8 mouse cellular contexts compared by ENCODE assay signal in the genomic region with DNA sequence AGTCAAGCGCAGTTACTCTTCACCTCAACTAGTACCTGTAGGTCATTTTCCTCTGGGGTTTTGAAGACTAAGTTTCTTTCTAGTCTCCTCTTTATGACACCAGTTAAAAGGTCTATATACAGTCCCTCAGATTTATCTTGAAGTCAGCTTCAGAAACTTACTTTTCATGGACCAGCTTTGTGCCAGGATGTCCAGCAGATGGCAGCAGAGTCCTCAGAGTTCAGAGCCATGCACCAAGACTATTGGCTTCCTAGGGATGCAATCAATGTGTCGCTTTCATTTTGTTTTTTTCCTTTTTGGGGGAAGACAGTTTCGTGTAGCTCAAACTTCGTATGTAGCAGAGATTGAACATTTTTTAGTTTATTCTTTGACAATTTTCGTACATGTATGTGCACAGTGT. TPM values are rescaled to one million over a fixed set of nuclear protein-coding genes. Genes with fewer than 3 reads are reported as not detected.
DNase-seq lines count a peak whose midpoint lies in the region; ATAC-seq and TF ChIP-seq lines count a peak whose summit lies in the region.

No protein-coding gene starts in this region.

- WGBS in kidney, embryonic 14.5 days: 36% methylated on average over 5 of the region's 5 CpGs
- 30% methylated on average over 5 of the region's 5 CpGs for WGBS in limb, embryonic 14.5 days
- 43% methylated on average over 5 of the region's 5 CpGs for WGBS in thymus, adult 2 months

- H3K4me1 ChIP-seq in kidney, embryonic 14.5 days (ENCODE audit: control insufficient read depth, insufficient read depth, low read length): no peaks in the 10 kb centered on the region
- no peaks in the 10 kb centered on the region for H3K4me1 ChIP-seq in limb, embryonic 14.5 days (ENCODE audit: control insufficient read depth, insufficient read depth, low read length)
- H3K4me1 ChIP-seq in thymus, adult 2 months (replicated peaks; ENCODE audit: control insufficient read depth, insufficient read depth, low read length): no peaks in the 10 kb centered on the region

- H3K4me2 ChIP-seq in kidney, embryonic 14.5 days (replicated peaks; ENCODE audit: low read depth, low read length): no peak overlapping the region
- no peak overlapping the region for H3K4me2 ChIP-seq in limb, embryonic 14.5 days (replicated peaks; ENCODE audit: low read depth, low read length, severe bottlenecking)

- no peak overlapping the region for H3K27ac ChIP-seq in kidney, embryonic 14.5 days (ENCODE audit: low read depth, low read length)
- no peak overlapping the region for H3K27ac ChIP-seq in limb, embryonic 14.5 days (replicated peaks; ENCODE audit: low read depth, low read length)
- no peak overlapping the region for H3K27ac ChIP-seq in thymus, adult 2 months (ENCODE audit: control insufficient read depth, insufficient read depth, low read length)

- peaks cover 49% of the 10 kb centered on the region for H3K36me3 ChIP-seq in kidney, embryonic 14.5 days (ENCODE audit: control insufficient read depth, insufficient read depth, low read length)
- peaks cover 43% of the 10 kb centered on the region for H3K36me3 ChIP-seq in limb, embryonic 14.5 days (ENCODE audit: control insufficient read depth, insufficient read depth, low read length)
- H3K36me3 ChIP-seq in thymus, adult 2 months (ENCODE audit: control insufficient read depth, insufficient read depth, low read length): peaks cover 37% of the 10 kb centered on the region

- TF ChIP-seq CTCF in thymus, adult 2 months (IDR thresholded peaks at IDR 0.05; ENCODE audit: borderline replicate concordance, control insufficient read depth, extremely low read depth, insufficient read depth, low read length, poor library complexity): no peak

- no peaks in the 10 kb centered on the region for H3K27me3 ChIP-seq in kidney, embryonic 14.5 days (ENCODE audit: control insufficient read depth, insufficient read depth, low read length)
- H3K27me3 ChIP-seq in limb, embryonic 14.5 days (ENCODE audit: control insufficient read depth, insufficient read depth, low read length): no peaks in the 10 kb centered on the region
- no peaks in the 10 kb centered on the region for H3K27me3 ChIP-seq in thymus, adult 2 months (ENCODE audit: control insufficient read depth, insufficient read depth, low read length)

- peak; percentile 75 for DNase-seq in adrenal gland, postnatal 25 days
- peak; percentile 68 for DNase-seq in embryo, embryonic 9.5 days (ENCODE audit: extremely low spot score)
- DNase-seq in heart, adult 18-20 months: peak; percentile 73 to 90
- peak; percentile 86 for DNase-seq in limb, embryonic 14.5 days (ENCODE audit: low spot score)
- DNase-seq in thymus, adult 2 months: peak; percentile 65

- peak; percentile 84 for ATAC-seq in CD4-positive, CD25-positive, alpha-beta regulatory T cell, adult 4 months
- ATAC-seq in kidney, embryonic 14.5 days (ENCODE audit: low FRiP score, low TSS enrichment): peak; percentile 39; the same call in 1 of the 2 replicates
- peak; percentile 41; the same call in 1 of the 2 replicates for ATAC-seq in limb, embryonic 14.5 days (ENCODE audit: low FRiP score, low read depth)
- ATAC-seq in neutrophil, adult 5-6 weeks (ENCODE audit: extremely low read depth, insufficient number of reproducible peaks, low FRiP score, poor library complexity, severe bottlenecking): peak; percentile 46; the same call in 1 of the 2 replicates

- no peaks in the 10 kb centered on the region for H3K9me3 ChIP-seq in kidney, embryonic 14.5 days (ENCODE audit: control insufficient read depth, low read length)
- H3K9me3 ChIP-seq in limb, embryonic 14.5 days (ENCODE audit: control insufficient read depth, low read length): no peaks in the 10 kb centered on the region

- no peak overlapping the region for H3K4me3 ChIP-seq in kidney, embryonic 14.5 days (ENCODE audit: low read length)
- H3K4me3 ChIP-seq in limb, embryonic 14.5 days (replicated peaks; ENCODE audit: low read length): no peak overlapping the region
- no peak overlapping the region for H3K4me3 ChIP-seq in thymus, adult 2 months (ENCODE audit: control insufficient read depth, insufficient read depth, low read length)

- H3K9ac ChIP-seq in kidney, embryonic 14.5 days (ENCODE audit: low read depth, low read length): no peak overlapping the region
- no peak overlapping the region for H3K9ac ChIP-seq in limb, embryonic 14.5 days (ENCODE audit: low read depth, low read length, severe bottlenecking)

- no peak for TF ChIP-seq POLR2A in limb, embryonic 14.5 days (IDR thresholded peaks at IDR 0.05; ENCODE audit: borderline replicate concordance, extremely low read depth, insufficient read depth, insufficient read length)
- no peak for TF ChIP-seq POLR2A in thymus, adult 2 months (IDR thresholded peaks at IDR 0.05; ENCODE audit: control insufficient read depth, extremely low read depth, insufficient read depth, low read length, poor library complexity)

RNA-seq across cellular contexts. Expression of a gene that starts 1.1 kb away (rescaled TPM):
- polyA plus RNA-seq in CD4-positive, CD25-positive, alpha-beta regulatory T cell, adult 4 months (2017; shearing (Covaris generic)): 1 to 10 TPM in 1 of 2 experiments, under 1 TPM in 1; 0.20 to 1.1 TPM
- 1.7 and 1.9 TPM in 2 replicates for total RNA-seq in adrenal gland, postnatal 25 days (2021)
- total RNA-seq in heart, adult 18-20 months (2021): under 1 TPM; 0.60 to 0.67 TPM
- 0.23 and 0.69 TPM in 2 replicates for polyA plus RNA-seq in kidney, embryonic 14.5 days (2014; fragmentation: Nextera tagmentation; extraction: Ambion mirVana)
- 0.70 and 0.87 TPM in 2 replicates for polyA plus RNA-seq in limb, embryonic 14.5 days (2012; rRNA removed)
- 0.43 and 0.91 TPM in 2 replicates for polyA plus RNA-seq in limb, embryonic 14.5 days (2014; fragmentation: Nextera tagmentation; extraction: Ambion mirVana)
- 4.7 and 4.9 TPM in 2 replicates for total RNA-seq in neutrophil, adult 5-6 weeks (2017)
- 1.1 and 1.4 TPM in 2 replicates for polyA plus RNA-seq in thymus, adult 2 months (2012; rRNA removed)

RNA-seq across cellular contexts. Expression of a gene that starts 23.7 kb away (rescaled TPM):
- 10 to 100 TPM; 37.9 to 54.0 TPM for polyA plus RNA-seq in CD4-positive, CD25-positive, alpha-beta regulatory T cell, adult 4 months (2017; shearing (Covaris generic))
- 34.7 and 37.6 TPM in 2 replicates for total RNA-seq in adrenal gland, postnatal 25 days (2021)
- 10 to 100 TPM in 1 of 2 experiments, 1 to 10 TPM in 1; 9.8 to 13.1 TPM for total RNA-seq in heart, adult 18-20 months (2021)
- 33.4 and 40.5 TPM in 2 replicates for polyA plus RNA-seq in kidney, embryonic 14.5 days (2014; fragmentation: Nextera tagmentation; extraction: Ambion mirVana)
- 11.0 and 16.7 TPM in 2 replicates for polyA plus RNA-seq in limb, embryonic 14.5 days (2012; rRNA removed)
- 28.9 and 35.4 TPM in 2 replicates for polyA plus RNA-seq in limb, embryonic 14.5 days (2014; fragmentation: Nextera tagmentation; extraction: Ambion mirVana)
- 74.0 and 86.0 TPM in 2 replicates for total RNA-seq in neutrophil, adult 5-6 weeks (2017)
- polyA plus RNA-seq in thymus, adult 2 months (2012; rRNA removed): 7.2 and 7.8 TPM in 2 replicates
